Mouse (Mus musculus): ENCODE data around the gene Atp1a3.
"Not testable (repeated sequence)": the region's sequence is repeated elsewhere in the genome, so short reads cannot be mapped to it uniquely, and the experiment has no call there.

Atp1a3 gene

DNA sequence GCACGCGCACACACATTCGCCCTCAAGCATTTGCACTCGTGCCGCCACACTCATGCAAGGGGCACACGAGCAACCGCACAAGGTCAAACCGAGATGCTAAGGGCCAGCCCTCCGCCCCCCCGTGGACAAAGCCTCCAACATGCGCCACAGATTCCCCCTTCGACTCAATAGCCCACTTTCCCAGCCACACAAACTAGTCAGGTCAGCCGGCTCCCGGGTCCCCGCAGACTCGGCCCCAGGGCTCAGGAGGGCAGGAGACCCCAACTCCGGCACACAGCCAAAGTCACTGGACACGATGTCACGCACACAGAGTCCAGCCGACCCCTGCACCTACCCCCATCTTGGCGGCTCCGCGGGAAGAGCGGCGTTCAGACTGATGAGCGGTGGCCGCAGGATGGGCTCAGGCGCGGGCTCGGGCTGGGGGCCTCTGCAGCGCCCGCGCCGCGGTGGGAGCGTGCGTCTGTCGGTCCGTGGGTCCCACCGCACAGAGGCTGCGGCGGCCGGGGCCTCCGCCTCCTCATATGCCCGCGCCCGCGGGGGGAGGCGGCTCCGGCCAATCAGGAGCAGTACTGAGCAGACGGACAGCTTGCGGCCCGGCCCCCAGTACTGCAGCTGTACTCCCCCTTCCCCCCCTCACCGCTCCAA lies at the start of gene Atp1a3:
Atp1a3 (minus strand) TSS at position 538 of the 645 bp plus-strand sequence.
- peak; percentile 39 for DNase-seq

- DNase-seq: no peak
Observed at GRCm38 (mm10) chr7:25052587-25052986, 46.8 kb upstream of the Atp1a3 start.

- DNase-seq: no peak
Observed at GRCm38 (mm10) chr7:25049295-25049930, 43.7 kb upstream of the Atp1a3 start.

DNA sequence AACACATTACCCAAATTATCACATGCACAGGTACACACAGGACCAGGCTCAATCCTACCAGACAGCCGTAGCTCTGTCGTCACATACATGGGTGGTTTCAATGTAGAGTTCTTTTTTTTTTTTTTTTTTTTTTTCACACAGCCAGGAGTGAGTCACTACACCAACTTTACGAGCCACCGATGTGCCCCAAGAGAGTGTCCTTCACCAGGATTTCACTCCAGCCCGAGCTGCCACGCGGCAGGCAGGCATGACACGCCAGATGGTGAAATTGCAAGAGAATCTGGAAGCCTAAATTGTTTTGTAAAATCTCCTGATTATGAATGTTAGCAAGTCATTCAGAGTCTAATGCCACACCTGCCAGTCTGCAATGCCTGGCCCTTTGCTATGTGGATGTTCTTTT lies 41.6 kb upstream of the Atp1a3 start:
- DNase-seq: no peak

GRCm38 (mm10) chr7:25044599-25044998 lies 38.8 kb upstream of the Atp1a3 start:
- not testable (repeated sequence) for DNase-seq

DNA sequence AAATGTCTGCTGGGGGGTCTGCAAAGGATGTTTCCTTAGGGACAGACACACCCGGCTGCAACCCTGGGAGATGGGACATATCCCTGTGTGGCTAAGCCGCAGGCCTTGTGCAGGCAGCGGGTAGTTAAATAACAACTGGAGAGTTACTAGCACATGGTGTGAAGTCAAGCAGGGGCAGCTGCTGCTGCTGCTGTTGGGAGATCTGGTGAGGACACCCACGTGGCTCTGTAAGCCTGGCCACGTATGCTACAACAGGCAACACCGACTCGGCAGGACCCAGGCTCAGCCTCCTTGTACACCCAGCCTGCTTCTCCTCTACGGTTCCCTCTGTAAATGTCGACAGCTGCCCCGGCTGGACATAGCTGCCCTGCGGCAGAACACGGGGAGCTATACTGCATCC lies 36.2 kb upstream of the Atp1a3 start:
- DNase-seq: no peak

DNA sequence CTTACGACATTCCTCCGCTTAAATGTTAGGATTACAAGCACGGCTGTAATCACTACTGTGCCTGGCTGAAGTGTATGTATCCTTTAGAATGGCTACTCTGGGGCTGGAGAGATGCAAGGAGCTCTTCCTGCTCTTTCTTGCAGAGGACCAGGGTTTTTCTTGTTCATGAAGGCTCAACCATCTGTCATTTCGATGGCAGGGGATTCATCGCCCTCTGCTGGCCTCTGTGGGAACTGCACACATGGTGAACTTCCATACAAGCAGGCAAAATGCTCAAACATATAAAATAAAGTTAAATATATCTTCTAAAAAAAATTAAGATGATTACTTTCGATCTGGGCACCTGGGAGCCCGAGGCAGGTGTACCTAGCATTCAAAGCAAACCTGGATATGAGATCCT lies 30.2 kb upstream of the Atp1a3 start:
- peak; percentile 81 for DNase-seq

GRCm38 (mm10) chr7:25034796-25035195 lies 29.0 kb upstream of the Atp1a3 start:
- no peak for DNase-seq

DNA sequence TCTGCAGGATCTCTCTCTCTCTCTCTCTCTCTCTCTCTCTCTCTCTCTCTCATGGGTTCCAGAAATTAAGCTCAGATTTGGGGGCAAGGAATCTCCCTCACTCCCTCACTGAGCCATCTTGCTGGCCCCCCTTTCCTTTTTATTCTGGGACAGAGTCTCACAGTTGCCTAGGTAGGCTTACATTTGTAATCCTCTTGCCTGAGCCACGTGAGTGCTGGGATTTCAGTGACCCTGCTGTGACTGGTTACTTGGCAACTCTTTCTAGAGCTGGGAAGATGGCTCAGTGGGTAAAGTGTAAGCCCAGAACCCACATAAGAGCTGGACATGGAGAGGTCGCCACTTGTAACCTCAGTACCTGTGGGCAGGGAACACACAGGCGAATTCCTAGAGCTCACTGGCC lies 25.8 kb upstream of the Atp1a3 start:
- no peak for DNase-seq

DNA sequence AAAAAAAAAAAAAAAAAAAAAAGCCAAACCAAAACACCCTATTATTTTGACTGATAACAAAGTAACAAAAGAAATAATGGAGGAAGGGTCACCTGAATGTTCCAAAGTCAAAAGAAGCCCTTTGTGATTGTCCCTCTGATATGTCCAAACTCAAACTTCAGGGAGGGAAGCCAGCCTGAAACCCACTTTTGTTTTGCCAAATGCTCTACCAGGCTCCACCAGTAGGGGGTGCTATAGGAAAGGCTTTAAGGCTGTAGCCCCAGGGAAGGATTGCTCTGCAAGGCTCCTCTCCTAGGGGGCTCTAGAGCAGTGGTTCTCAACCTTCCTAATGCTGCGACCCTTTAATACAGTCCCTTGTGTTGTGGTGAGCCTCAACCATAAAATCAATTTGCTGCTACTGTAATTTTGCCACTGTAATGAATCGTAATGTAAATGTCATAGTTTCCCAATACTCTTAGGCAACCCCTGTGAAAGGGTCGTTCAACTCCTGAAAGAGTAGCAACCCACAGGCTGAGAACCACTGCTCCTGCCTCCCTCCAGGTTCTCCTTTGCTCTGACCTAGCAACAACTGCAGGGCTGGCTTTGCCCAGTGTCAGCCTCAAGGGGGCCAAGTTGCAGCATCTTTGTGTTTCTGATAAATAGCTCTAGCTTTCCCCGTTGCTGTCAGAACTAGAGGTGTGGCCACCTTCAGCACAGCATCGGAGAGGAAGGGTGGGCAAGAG lies 24.4 kb upstream of the Atp1a3 start:
- DNase-seq: peak; percentile 84

GRCm38 (mm10) chr7:25026452-25026851 lies 20.7 kb upstream of the Atp1a3 start:
- no peak for DNase-seq

GRCm38 (mm10) chr7:25025855-25026439 lies 20.2 kb upstream of the Atp1a3 start:
- peak; percentile 38 for DNase-seq

GRCm38 (mm10) chr7:25011592-25011991 lies 5.8 kb upstream of the Atp1a3 start:
- no peak for DNase-seq

- DNase-seq: peak; percentile 58
Observed at GRCm38 (mm10) chr7:25010090-25010913, 4.5 kb upstream of the Atp1a3 start.

GRCm38 (mm10) chr7:25009099-25009700 lies 3.4 kb upstream of the Atp1a3 start:
- no peak for DNase-seq

DNA sequence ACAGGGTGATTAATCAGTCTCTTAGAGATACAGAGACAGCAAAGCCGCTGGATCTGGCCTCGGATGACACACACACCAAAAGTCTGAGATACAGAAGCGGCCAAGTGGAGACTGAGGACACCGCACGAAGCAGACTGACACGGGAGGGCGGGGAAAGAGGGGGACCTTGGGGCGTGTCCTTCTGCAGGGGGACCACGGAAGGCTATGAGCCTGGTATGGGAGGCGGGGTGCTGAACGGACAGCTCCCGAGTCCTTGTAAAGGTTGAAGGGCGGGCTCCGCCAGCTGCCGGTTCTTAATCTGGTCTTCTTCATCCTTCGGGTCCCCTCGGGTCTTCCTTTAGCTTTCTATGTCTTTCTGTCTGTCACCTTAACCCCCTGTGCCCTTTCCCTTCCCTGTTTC lies 2.9 kb upstream of the Atp1a3 start:
- DNase-seq: peak; percentile 88

GRCm38 (mm10) chr7:25007609-25008374 lies 2.0 kb upstream of the Atp1a3 start:
- no peak for DNase-seq

GRCm38 (mm10) chr7:25006586-25007364 lies 1.0 kb upstream of the Atp1a3 start:
- DNase-seq: no peak

GRCm38 (mm10) chr7:25006171-25006570 lies 413 bp upstream of the Atp1a3 start:
- no peak for DNase-seq

DNA sequence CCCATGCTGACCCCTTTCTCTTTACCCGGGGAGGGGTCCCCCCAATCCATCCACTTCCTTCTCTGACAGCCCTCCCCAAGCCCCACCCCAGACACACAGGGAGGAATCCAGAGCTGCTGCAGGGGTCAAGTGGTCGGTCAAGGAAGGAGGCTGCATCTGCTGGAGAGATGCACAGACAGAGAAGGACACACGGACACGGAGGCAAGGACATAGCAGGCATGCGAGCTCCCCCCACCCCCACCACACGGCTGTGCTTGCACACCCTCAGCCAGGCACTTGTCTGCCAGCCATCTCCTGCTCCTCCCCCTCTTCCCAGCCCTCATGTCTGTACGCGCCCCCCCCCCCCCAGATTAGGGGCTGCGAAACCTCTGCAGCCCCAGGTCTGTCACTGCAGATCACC lies 952 bp downstream of the Atp1a3 start:
- DNase-seq: no peak
